Mouse (Mus musculus) liver, adult 2 months (tissue): ENCODE measurements around the gene Tdrd9.

ENCODE experiments used
- CTCF ChIP-seq: fragments of 200-500 bp; IDR thresholded peaks from 2 replicates; pipeline ENCODE4 v1.5.1; 2011; ENCODE audit warnings: low read depth, low read length, control low read depth
- POLR2A ChIP-seq: fragments of 200-500 bp; IDR thresholded peaks from 2 replicates; pipeline ENCODE4 v1.6.1; 2011; ENCODE audit warnings: low read length, control low read depth; ENCODE audit not compliant: insufficient read depth; ENCODE audit errors: extremely low read depth

GRCm38 (mm10) chr12:112107685-112108084 lies 136.3 kb downstream of the Tdrd9 start:
- TF ChIP-seq POLR2A: peak; percentile 18; the same call in 1 of the 2 replicates
- no peak for TF ChIP-seq CTCF
